Mouse (Mus musculus) kidney, adult 11 months (tissue): Measurements from ENCODE around the gene Atg10.
A peak's percentile ranks its signal among the peaks of the same experiment; 100 is the strongest.

Source experiments
- DNase-seq: peaks from one replicate; pipeline ENCODE4 v3.0.0; 2022

Gene Atg10

DNA sequence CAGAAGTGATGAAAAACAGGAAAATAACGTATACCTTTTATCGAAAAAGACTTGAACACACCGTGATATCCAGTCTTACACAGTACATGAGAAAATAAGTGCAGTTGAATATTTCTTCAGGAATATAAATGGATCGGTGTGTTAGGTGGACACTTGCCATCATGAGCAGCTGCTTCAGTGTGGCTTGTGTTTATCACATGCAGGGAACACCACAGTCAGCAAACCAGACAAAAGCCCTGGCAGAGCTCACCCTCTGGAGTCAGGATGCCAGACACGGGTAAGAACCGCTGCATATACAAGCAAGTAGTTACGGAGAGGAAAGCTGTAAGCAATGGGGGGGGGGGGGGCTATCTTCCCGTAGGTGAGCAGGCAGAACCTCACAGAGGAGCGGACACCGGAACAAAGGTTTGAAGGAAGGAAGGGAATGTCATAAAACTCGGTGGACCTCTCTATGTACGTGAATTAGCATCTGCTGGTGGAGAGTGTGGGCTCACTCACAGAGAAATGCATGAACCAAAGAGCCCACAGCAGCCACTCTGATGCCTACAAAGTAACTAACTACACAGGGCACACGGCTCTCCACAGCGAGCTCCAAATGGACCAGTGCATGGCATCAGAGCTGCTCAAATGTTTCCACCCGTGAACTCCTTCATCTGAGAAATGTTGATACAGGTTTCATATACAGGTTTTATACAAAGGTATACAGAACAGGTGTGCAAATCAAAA is 51.8 kb downstream of the Atg10 start:
- no peak for DNase-seq

DNA sequence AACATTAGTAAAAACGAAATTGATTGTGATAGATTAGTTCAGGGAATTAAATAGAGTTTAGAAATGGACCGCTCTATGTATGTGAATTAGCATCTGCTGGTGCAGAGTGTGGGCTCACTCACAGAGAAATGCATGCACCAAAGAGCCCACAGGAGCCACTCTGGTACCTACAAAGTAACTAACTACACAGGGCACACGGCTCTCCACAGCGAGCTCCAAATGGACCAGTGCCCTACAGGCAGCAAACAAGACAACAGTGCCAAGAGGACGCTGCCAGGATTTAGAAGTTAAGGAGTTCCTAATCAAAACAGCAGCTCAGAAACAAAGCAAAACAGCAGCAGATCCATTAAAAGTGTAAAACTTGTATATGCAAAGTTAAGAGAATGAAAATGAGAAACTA is 52.6 kb downstream of the Atg10 start:
- DNase-seq = no peak

GRCm38 (mm10) chr13:91169529-91170319 is 54.0 kb downstream of the Atg10 start:
- DNase-seq = no peak

GRCm38 (mm10) chr13:91168486-91168885 is 55.3 kb downstream of the Atg10 start:
- no peak for DNase-seq

- DNase-seq = no peak
Observed at GRCm38 (mm10) chr13:91167561-91167960, 56.2 kb downstream of the Atg10 start.

GRCm38 (mm10) chr13:91166286-91166685 is 57.5 kb downstream of the Atg10 start:
- DNase-seq = no peak

- no peak for DNase-seq
Observed at GRCm38 (mm10) chr13:91165200-91165599, 58.6 kb downstream of the Atg10 start.

DNA sequence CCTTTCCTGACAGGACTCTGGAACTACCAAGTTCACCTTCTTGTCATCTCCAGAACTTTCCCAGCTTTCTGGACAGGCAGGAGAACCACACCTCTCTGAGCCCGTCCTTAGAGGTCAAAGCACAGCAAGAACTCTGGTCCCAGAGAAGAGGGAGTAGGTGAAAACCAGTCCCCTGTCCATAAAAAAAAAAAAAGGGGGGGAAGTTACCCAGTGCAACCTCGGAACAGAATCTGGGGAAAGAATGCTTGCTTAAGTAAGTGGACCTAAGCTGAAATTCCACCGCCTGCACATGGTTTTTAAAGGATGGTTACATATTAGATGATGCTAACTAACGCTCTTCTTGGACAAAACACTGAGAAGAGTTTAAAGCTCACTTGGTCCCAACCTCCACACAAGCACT is 60.5 kb downstream of the Atg10 start:
- peak; percentile 38 for DNase-seq

GRCm38 (mm10) chr13:91162452-91162851 is 61.3 kb downstream of the Atg10 start:
- DNase-seq = peak; percentile 52

DNA sequence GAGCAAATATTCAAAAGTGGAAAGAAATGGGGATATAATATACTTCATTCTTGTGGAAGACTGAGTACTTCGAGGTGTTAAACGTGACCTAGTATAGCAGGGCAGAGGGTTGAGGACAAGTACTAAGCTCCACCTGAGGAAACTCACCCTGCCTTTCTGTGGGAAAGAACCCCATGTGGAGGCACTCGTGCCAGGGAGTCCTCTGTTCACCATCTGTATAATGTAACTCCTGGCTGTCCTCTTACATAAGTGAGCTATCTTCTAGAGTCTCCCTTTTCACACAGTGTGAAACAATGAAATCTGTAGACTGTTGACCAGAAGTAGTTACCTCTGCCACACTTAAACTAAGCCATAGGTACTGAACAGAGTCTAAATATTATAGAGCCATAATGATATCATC is 63.2 kb downstream of the Atg10 start:
- DNase-seq = no peak

GRCm38 (mm10) chr13:91159881-91160280 is 63.9 kb downstream of the Atg10 start:
- peak; percentile 21 for DNase-seq

- no peak for DNase-seq
Observed at GRCm38 (mm10) chr13:91157941-91158340, 65.8 kb downstream of the Atg10 start.

- DNase-seq = no peak
Observed at GRCm38 (mm10) chr13:91157429-91157828, 66.3 kb downstream of the Atg10 start.

GRCm38 (mm10) chr13:91156949-91157348 is 66.8 kb downstream of the Atg10 start:
- DNase-seq = no peak

GRCm38 (mm10) chr13:91156308-91156707 is 67.5 kb downstream of the Atg10 start:
- no peak for DNase-seq

DNA sequence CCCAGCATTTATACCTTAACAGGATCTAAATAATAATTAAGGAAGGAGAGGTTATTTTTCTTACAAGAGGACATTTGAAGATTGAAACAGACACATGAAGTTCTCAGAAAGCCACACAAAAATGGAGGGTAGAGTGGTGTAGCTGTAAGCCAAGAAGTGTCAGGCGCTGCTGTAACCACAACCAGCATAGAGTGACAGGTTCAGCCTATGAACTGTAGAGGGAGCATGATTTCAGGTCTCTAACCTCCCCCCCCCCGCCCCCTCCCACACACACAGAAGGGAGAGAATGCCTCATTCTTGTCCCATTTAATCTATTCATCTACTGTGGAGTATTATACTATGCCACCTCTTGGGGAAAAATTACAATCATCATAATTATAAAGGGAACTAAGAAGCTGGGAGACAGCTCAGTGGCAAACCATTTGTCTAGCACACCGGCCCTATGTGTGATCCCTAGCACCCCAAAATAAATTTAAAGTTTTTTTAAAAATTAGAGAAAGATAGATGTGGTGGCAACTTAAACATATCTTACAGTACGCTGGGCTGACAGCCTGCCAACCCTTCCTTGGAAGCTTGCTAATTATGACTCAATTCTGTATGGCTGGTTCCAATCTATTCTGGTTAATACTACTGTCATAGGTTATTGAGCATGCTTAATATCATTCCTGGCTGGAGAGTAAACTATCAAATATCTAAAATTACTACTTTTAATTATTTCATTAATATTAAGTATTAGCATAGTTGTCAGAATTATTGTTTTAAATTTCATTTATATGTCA is 68.2 kb downstream of the Atg10 start:
- no peak for DNase-seq

DNA sequence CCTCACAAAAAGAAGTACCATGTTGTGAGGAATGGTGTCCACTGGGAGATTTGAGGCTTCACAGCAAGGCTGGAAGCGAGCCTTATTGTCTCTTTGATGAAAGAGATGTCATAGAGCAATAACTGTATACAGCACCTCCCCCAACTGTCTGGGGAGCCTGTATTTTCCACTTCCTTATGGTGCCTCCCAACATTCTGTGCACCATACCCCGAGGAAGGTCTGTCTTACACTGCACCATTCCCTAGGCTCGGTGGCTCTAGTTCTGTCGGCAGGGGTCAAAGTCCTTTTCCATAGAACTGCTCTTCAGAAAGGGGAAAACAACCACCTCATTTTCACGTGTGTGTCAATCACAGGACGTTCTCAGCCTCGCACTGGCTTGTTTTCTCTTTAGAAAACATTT is 69.1 kb downstream of the Atg10 start:
- DNase-seq = no peak

DNA sequence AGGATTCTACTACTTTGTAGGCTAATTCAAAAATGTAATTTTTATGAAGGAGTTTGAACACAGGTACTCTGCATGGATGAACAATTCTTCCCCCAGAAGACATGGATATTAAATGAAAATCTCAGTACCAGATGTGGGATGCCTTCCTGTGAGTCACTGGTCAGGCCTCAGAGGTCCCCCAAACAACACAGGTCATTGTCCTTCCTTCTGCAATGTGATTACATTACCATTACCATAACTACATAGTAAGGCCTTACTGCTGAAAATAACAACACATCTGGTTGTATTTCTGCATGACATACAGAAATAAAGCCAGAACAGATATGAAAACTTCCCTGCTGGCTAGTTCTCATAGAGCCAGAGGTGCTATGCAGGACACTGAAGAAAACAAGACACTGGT is 87.4 kb downstream of the Atg10 start:
- no peak for DNase-seq

DNA sequence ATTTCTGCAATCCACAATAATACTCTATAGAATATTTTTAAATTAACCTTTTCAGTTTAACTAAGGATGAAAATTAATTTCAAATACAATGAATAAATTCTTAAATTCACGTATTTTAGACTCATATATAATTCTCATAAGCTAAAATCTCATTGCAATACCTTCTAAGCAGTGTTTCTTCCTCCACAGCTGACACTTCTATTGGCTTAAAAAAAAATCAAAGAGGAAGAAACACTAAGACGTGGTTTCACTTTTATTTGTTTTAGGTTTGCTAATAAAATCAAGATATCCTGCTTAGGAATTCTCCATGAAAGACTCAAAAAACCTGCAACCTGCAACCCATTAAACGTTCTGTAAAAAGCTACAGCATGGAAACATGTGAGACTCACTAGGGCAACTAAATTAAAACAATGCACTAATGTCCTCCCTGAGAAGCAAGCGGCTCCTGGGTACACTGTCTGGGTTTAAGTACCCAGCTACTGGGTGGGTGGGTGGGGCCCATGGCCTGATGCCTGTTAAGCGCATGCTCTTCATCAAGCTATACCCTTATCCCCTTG is 90.4 kb downstream of the Atg10 start:
- no peak for DNase-seq

GRCm38 (mm10) chr13:91129071-91129470 is 94.7 kb downstream of the Atg10 start:
- DNase-seq = peak; percentile 10

DNA sequence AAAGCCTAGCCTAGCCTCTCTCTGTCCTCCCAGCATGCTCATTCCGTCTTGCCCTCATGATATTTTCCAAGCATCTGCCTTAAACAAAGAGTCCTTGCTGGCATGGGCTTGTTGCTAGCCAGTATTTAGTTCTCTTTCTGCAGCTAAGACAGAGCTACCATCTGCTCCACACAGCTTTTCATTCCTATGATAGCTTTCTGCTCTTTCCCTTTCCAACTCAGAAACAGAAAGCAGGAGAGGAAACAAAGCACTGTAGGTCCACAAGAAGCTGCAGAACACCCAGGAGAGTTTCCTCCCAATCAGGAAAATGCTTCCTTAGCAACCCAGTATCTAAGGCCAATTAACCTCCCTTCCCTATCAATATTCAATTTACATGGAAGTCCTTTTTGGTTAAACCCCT is 95.2 kb downstream of the Atg10 start:
- no peak for DNase-seq

- no peak for DNase-seq
Observed at GRCm38 (mm10) chr13:91118156-91118555, 105.6 kb downstream of the Atg10 start.

DNA sequence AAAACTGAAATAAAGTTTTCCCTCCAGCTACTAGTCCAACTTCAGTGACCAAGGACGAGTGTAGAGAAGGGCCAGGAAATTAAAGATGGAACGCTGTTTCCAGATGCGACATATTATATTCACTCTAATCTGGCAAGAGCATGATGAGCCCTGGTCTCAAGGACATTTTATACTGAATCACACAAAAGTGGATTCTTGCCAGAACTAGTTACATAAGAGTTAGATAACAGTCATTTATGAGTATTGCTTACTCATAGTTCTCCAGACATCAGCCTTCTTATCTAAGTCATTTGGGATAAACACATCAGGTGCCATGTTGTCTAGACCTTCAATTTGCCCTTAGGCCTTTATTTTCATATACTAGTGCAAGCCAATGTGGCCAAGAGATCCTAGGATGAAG is 108.9 kb downstream of the Atg10 start:
- no peak for DNase-seq
